Mouse (Mus musculus) liver, embryonic 15.5 days (tissue): ENCODE measurements at regions not wholly inside any gene's neighbourhood (a gene's known extent, or its start where the extent isn't known, plus 50 kb on each side); places are given as distances from the start of the nearest gene placed in this dataset.

Experiments used
- ATAC-seq: fragments of 200-750 bp; cut with Nextera tagmentation; 2 replicates; pipeline ENCODE4 v1.8.0; 2017; ENCODE audit warnings: moderate number of reproducible peaks, mild to moderate bottlenecking, moderate library complexity; ENCODE audit not compliant: insufficient read depth
- H3K27ac ChIP-seq: fragments of 300-500 bp; sonication (generic); replicated peaks from 2 replicates; pipeline ENCODE4 v1.5.1; 2015; ENCODE audit warnings: mild to moderate bottlenecking, inconsistent platforms
- H3K27me3 ChIP-seq: fragments of 300-500 bp; sonication (generic); 2 replicates; pipeline ENCODE4 v1.6.1; 2015; ENCODE audit warnings: mild to moderate bottlenecking, inconsistent platforms
- H3K36me3 ChIP-seq: fragments of 300-500 bp; sonication (generic); replicated peaks from 2 replicates; pipeline ENCODE4 v1.6.1; 2015; ENCODE audit warnings: moderate library complexity, mild to moderate bottlenecking, inconsistent platforms
- H3K4me1 ChIP-seq: fragments of 300-500 bp; sonication (generic); replicated peaks from 2 replicates; pipeline ENCODE4 v1.6.1; 2015; ENCODE audit warnings: inconsistent platforms
- H3K4me2 ChIP-seq: fragments of 300-500 bp; sonication (generic); 2 replicates; pipeline ENCODE4 v1.6.1; 2015; ENCODE audit warnings: moderate library complexity, mild to moderate bottlenecking, inconsistent platforms
- H3K4me3 ChIP-seq: fragments of 300-500 bp; sonication (generic); replicated peaks from 2 replicates; pipeline ENCODE4 v1.5.1; 2015; ENCODE audit warnings: mild to moderate bottlenecking, inconsistent platforms
- H3K9ac ChIP-seq: fragments of 300-500 bp; sonication (generic); 2 replicates; pipeline ENCODE4 v1.6.1; 2015; ENCODE audit warnings: moderate library complexity, mild to moderate bottlenecking, inconsistent platforms
- H3K9me3 ChIP-seq: fragments of 300-500 bp; sonication (generic); replicated peaks from 2 replicates; pipeline ENCODE4 v1.6.1; 2016; ENCODE audit warnings: inconsistent platforms
- WGBS: fragments of 180-500 bp; shearing (Covaris S2); methylation state at CpG from one replicate; pipeline ENCODE4 v1.1.7; 2015; ENCODE audit warnings: mixed read lengths; ENCODE audit not compliant: insufficient replicate concordance; 5-methylcytosine and 5-hydroxymethylcytosine counted together

- no peak overlapping the region for H3K4me3 ChIP-seq
- no peaks in the 10 kb centered on the region for H3K36me3 ChIP-seq
- no peaks in the 10 kb centered on the region for H3K4me1 ChIP-seq
- no peak overlapping the region for H3K4me2 ChIP-seq
- H3K27me3 ChIP-seq = no peaks in the 10 kb centered on the region
- H3K9ac ChIP-seq = no peak overlapping the region
- ATAC-seq = no peak
- H3K9me3 ChIP-seq = no peaks in the 10 kb centered on the region
- 37% methylated on average over 6 of the region's 6 CpGs for WGBS
- H3K27ac ChIP-seq = no peak overlapping the region
Observed at GRCm38 (mm10) chr9:13978842-13979241, 151.3 kb downstream of the Fam76b start.

GRCm38 (mm10) chr9:13987486-13987885, 160.0 kb downstream of the Fam76b start:
- Histone ChIP-seq H3K36me3 (no peaks in the 10 kb centered on the region), H3K27ac (no peak overlapping the region), H3K9ac (no peak overlapping the region), H3K4me2 (no peak overlapping the region), H3K9me3 (no peaks in the 10 kb centered on the region), H3K4me1 (no peaks in the 10 kb centered on the region), H3K27me3 (no peaks in the 10 kb centered on the region), H3K4me3 (no peak overlapping the region)
- ATAC-seq = no peak
- WGBS = 62% methylated on average over 8 of the region's 8 CpGs

DNA sequence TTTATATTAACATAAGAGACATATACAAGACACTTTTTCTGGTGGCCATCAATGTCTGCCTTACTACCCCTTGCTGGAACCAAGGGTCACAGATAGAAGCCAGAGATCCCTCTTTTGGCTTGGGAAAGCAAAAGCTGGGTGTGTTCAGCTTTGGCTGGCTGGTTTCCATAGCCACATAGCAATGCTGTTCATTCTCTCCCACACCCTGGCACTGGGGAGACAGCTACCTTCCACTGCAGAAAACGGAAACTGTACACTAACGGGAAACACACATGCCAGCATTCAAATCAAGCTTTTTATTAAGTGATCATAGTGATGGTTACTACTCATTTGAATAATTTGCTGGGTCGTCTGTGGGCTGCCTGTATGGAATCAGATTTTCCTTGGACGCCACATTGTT, 161.4 kb downstream of the Fam76b start:
- Histone ChIP-seq H3K9me3 (no peaks in the 10 kb centered on the region), H3K27me3 (no peaks in the 10 kb centered on the region), H3K4me1 (no peaks in the 10 kb centered on the region), H3K9ac (no peak overlapping the region), H3K27ac (no peak overlapping the region), H3K36me3 (no peaks in the 10 kb centered on the region), H3K4me3 (no peak overlapping the region), H3K4me2 (no peak overlapping the region)
- WGBS = 60% methylated on average over 4 of the region's 4 CpGs
- ATAC-seq = no peak

- Histone ChIP-seq H3K9ac (no peak overlapping the region), H3K4me2 (no peak overlapping the region), H3K4me3 (no peak overlapping the region), H3K9me3 (no peaks in the 10 kb centered on the region), H3K36me3 (no peaks in the 10 kb centered on the region), H3K4me1 (no peaks in the 10 kb centered on the region), H3K27ac (no peak overlapping the region), H3K27me3 (no peaks in the 10 kb centered on the region)
- ATAC-seq = no peak
- WGBS = 58% methylated on average over 7 of the region's 7 CpGs
Observed at GRCm38 (mm10) chr9:13990960-13991359, 163.4 kb downstream of the Fam76b start.

DNA sequence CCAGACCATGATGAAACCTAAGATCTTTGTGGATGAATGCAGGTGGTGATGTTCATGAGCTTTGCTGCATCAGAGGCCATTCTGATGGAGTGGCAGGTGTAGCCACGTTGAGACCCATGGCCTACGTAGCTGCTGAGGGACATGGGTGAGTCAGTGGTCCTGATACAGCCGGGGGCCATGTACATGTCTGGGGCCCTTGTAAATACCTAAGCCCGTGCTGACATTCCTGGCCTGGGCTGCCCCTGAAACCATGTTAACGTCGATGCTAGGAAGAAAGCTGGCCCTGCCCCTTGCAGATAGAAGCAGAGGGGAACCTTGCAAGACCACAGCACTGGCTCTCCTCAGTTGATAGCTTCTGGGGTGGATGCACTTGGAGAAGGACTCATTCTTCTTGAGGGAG, 165.2 kb downstream of the Fam76b start:
- Histone ChIP-seq H3K27me3 (no peaks in the 10 kb centered on the region), H3K4me3 (no peak overlapping the region), H3K27ac (no peak overlapping the region), H3K9ac (no peak overlapping the region), H3K4me2 (no peak overlapping the region), H3K36me3 (no peaks in the 10 kb centered on the region), H3K4me1 (no peaks in the 10 kb centered on the region), H3K9me3 (no peaks in the 10 kb centered on the region)
- no peak for ATAC-seq
- 62% methylated on average over 6 of the region's 6 CpGs for WGBS

GRCm38 (mm10) chr9:13999358-13999757, 171.8 kb downstream of the Fam76b start:
- Histone ChIP-seq H3K27ac (no peak overlapping the region), H3K36me3 (no peaks in the 10 kb centered on the region), H3K4me1 (no peaks in the 10 kb centered on the region), H3K9ac (no peak overlapping the region), H3K4me2 (no peak overlapping the region), H3K27me3 (no peaks in the 10 kb centered on the region), H3K9me3 (no peaks in the 10 kb centered on the region), H3K4me3 (no peak overlapping the region)
- ATAC-seq = no peak
- WGBS = 50% methylated on average over 4 of the region's 4 CpGs

GRCm38 (mm10) chr9:14001517-14001916, 174.0 kb downstream of the Fam76b start:
- Histone ChIP-seq H3K36me3 (no peaks in the 10 kb centered on the region), H3K9ac (no peak overlapping the region), H3K4me3 (no peak overlapping the region), H3K4me2 (no peak overlapping the region), H3K9me3 (no peaks in the 10 kb centered on the region), H3K27ac (no peak overlapping the region), H3K4me1 (no peaks in the 10 kb centered on the region), H3K27me3 (no peaks in the 10 kb centered on the region)
- no peak for ATAC-seq
- WGBS = 68% methylated on average over 7 of the region's 7 CpGs

GRCm38 (mm10) chr9:14002236-14002635, 174.7 kb downstream of the Fam76b start:
- ATAC-seq = no peak
- 43% methylated on average over 2 of the region's 2 CpGs for WGBS
- H3K9me3 ChIP-seq = no peaks in the 10 kb centered on the region
- no peaks in the 10 kb centered on the region for H3K4me1 ChIP-seq
- no peak overlapping the region for H3K4me2 ChIP-seq
- no peak overlapping the region for H3K4me3 ChIP-seq
- H3K27ac ChIP-seq = no peak overlapping the region
- H3K27me3 ChIP-seq = no peaks in the 10 kb centered on the region
- no peaks in the 10 kb centered on the region for H3K36me3 ChIP-seq
- H3K9ac ChIP-seq = no peak overlapping the region

DNA sequence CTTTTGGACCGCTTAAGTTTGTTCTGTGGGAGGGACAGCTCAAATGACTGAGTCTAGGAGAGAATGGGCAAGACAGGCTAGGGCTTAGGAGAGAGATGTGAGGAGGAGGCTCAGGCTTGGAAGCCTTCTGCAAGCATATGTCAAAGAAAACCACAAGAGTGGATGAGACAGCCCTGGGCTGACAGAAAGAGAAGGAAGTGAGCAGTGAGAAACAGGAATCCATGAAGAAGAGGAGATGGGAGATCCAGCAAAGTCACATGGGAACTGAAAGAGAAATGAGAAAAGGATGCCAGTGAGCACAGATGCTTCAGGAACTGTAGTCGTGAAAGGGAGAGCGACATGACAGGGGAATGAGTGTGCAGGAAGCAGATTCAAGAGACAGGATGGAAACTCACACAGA, 175.6 kb downstream of the Fam76b start:
- Histone ChIP-seq H3K9ac (no peak overlapping the region), H3K4me1 (no peaks in the 10 kb centered on the region), H3K4me2 (no peak overlapping the region), H3K4me3 (no peak overlapping the region), H3K9me3 (no peaks in the 10 kb centered on the region), H3K27ac (no peak overlapping the region), H3K36me3 (no peaks in the 10 kb centered on the region), H3K27me3 (no peaks in the 10 kb centered on the region)
- no peak for ATAC-seq
- 43% methylated on average over 3 of the region's 3 CpGs for WGBS

DNA sequence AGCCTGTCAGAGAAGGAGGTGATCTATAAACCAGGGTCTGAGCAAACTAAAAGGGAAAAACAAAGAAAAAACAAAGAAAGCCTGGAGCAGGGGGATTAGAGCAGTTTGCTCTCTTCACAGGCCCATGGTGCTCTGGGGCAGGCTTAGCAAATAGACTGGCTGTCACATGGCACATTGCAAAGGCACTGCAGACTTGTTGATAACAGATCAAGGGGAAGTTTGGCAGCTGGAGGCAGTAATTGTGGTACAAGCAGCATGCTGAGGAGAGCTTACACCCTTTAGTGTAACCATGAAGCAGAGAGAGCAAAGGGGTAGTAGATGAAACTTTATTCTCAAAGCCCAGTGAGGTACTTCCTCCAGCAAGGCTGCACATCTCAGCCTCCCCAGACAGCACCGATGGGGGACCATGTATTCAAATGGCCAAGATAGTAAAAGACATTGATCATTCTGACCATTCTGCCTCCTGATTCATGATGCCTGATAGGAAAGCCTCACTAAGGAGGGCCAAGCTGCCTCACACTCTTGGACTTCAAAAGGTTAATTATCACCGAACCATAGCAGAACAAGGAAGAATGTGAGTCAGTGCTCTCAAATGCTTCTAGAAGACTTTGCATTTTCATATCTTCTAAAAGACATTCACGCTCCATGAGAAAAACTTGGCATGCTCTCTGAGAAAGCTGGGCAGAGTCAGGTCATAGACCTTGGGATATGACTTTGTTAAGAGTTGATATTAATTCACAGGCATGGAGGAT, 178.9 kb downstream of the Fam76b start:
- H3K4me3 ChIP-seq = no peak overlapping the region
- H3K9me3 ChIP-seq = no peaks in the 10 kb centered on the region
- WGBS = 49% methylated on average over 3 of the region's 3 CpGs
- H3K4me1 ChIP-seq = no peaks in the 10 kb centered on the region
- no peak overlapping the region for H3K27ac ChIP-seq
- H3K36me3 ChIP-seq = no peaks in the 10 kb centered on the region
- no peak overlapping the region for H3K9ac ChIP-seq
- no peak for ATAC-seq
- no peaks in the 10 kb centered on the region for H3K27me3 ChIP-seq
- no peak overlapping the region for H3K4me2 ChIP-seq

DNA sequence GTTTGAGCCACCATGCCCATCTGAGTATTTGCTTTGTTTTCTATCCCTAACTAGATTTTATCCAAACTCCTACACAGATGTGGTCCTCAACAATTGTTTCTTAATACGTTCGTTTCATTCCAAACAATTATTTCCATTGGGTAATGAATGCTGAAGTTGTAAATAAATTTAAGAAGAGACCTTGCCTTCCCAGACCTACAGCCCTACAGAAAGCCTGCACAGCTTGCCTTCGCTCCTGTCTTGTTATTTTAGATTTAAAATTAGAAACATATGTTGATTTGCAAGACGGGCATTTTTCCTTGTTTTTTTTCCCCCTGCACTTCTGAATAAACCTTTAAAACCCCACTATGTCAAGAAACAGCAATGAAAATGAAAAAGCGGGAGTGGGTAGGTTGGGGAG, 181.9 kb downstream of the Fam76b start:
- WGBS = 60% methylated on average over 5 of the region's 5 CpGs

More for the DNA sequence above, 181.9 kb downstream of the Fam76b start:
- H3K4me2 ChIP-seq = no peak overlapping the region
- H3K36me3 ChIP-seq = no peaks in the 10 kb centered on the region
- H3K9ac ChIP-seq = no peak overlapping the region
- H3K4me3 ChIP-seq = no peak overlapping the region
- no peaks in the 10 kb centered on the region for H3K9me3 ChIP-seq
- H3K27ac ChIP-seq = no peak overlapping the region
- H3K27me3 ChIP-seq = no peaks in the 10 kb centered on the region
- ATAC-seq = no peak
- no peaks in the 10 kb centered on the region for H3K4me1 ChIP-seq
